Mouse (Mus musculus) lung, embryonic 16.5 days (tissue): ENCODE results near the gene Tmem164. TPM values are rescaled to one million over a fixed set of nuclear protein-coding genes. Genes with fewer than 3 reads are reported as not detected.

Experiments
- ATAC-seq: fragments of 200-750 bp; cut with Nextera tagmentation; 2 replicates; pipeline ENCODE4 v1.8.0; 2017; ENCODE audit warnings: low read depth, mild to moderate bottlenecking, moderate library complexity
- H3K27ac ChIP-seq: fragments of 300-500 bp; sonication (generic); 2 replicates; pipeline ENCODE4 v1.5.1; 2014; ENCODE audit warnings: mild to moderate bottlenecking, control low read depth, low read length
- H3K27me3 ChIP-seq: fragments of 300-500 bp; sonication (generic); 2 replicates; pipeline ENCODE4 v1.6.1; 2014; ENCODE audit warnings: low read depth, low read length, mixed read lengths; ENCODE audit not compliant: control insufficient read depth, insufficient read depth
- H3K36me3 ChIP-seq: fragments of 300-500 bp; sonication (generic); 2 replicates; pipeline ENCODE4 v1.6.1; 2014; ENCODE audit warnings: low read length; ENCODE audit not compliant: control insufficient read depth, insufficient read depth
- H3K4me1 ChIP-seq: fragments of 300-500 bp; sonication (generic); replicated peaks from 2 replicates; pipeline ENCODE4 v1.6.1; 2014; ENCODE audit warnings: low read length, mixed read lengths; ENCODE audit not compliant: control insufficient read depth, insufficient read depth
- H3K4me2 ChIP-seq: fragments of 300-500 bp; sonication (generic); 2 replicates; pipeline ENCODE4 v1.6.1; 2014; ENCODE audit warnings: low read depth, low read length, control low read depth
- H3K4me3 ChIP-seq: fragments of 300-500 bp; sonication (generic); 2 replicates; pipeline ENCODE4 v1.5.1; 2014; ENCODE audit warnings: mild to moderate bottlenecking, low read length, control low read depth
- H3K9ac ChIP-seq: fragments of 300-500 bp; sonication (generic); 2 replicates; pipeline ENCODE4 v1.6.1; 2014; ENCODE audit warnings: low read length, control low read depth
- H3K9me3 ChIP-seq: fragments of 300-500 bp; sonication (generic); 2 replicates; pipeline ENCODE4 v1.6.1; 2016; ENCODE audit warnings: low read length; ENCODE audit not compliant: control insufficient read depth
- WGBS: fragments of 180-500 bp; shearing (Covaris S2); extraction: QIAGEN DNeasy Blood & Tissue Kit; methylation state at CpG from one replicate; pipeline ENCODE4 v1.1.7; 2014; 5-methylcytosine and 5-hydroxymethylcytosine counted together
- polyA plus RNA-seq: library from polyadenylated mRNA; unstranded; fragments of >200 nt; fragmentation: Nextera tagmentation; extraction: Ambion mirVana; gene quantifications from 2 replicates; pipeline ENCODE4 v1.2.1, GENCODE M21; 2015

Tmem164 gene
- polyA plus RNA-seq, 1 experiment from 2014 or later = 49.4 TPM

DNA sequence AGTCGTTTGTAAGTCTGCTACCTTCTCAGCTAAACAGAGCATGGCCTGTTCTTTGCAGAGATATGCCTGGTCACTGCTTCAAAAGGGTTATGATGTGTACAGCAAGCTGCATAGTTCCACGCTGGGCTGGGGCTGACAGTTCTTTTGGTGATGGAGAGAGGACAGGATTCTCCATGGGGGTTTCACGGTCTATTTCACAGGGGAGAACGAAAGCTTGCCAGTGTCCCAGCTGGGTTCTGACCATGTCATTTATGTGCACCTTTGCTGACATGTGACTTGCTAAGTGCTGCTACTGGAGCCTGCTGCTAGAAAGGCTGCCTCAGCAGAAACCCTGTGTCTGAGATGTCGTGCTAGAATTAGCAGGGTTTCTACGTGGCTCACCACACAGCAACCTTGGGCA is 74.3 kb downstream of the Tmem164 start:
- 87% methylated on average over 6 of the region's 6 CpGs for WGBS
- peaks cover 2% of the 10 kb centered on the region; the same call in 1 of the 2 replicates for H3K27me3 ChIP-seq
- H3K36me3 ChIP-seq = no peaks in the 10 kb centered on the region
- no peak overlapping the region for H3K4me2 ChIP-seq
- no peaks in the 10 kb centered on the region for H3K4me1 ChIP-seq
- H3K27ac ChIP-seq = no peak overlapping the region
- no peak overlapping the region for H3K4me3 ChIP-seq
- no peaks in the 10 kb centered on the region for H3K9me3 ChIP-seq
- no peak overlapping the region for H3K9ac ChIP-seq
- no peak for ATAC-seq

DNA sequence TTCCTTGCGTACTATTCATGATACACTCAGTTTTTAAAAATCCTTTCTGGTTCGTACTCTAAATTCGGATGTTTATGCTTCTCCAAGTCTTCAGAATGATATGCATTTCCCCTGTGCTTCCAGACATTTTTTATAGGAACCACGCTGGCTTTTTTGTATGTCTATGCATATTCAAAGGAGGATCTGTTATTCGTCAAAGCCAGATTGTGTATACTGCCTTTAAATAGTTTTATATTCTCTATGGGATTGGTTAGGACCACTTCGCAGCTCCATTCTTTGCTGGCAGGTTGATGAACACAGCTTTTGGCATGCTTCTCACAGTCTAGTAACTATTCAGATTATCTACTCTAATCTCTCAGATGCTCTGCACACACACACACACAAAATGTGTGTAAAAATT is 79.2 kb downstream of the Tmem164 start:
- H3K27ac ChIP-seq = no peak overlapping the region
- H3K4me2 ChIP-seq = no peak overlapping the region
- H3K9ac ChIP-seq = no peak overlapping the region
- no peaks in the 10 kb centered on the region for H3K9me3 ChIP-seq
- peaks cover 2% of the 10 kb centered on the region; the same call in 1 of the 2 replicates for H3K27me3 ChIP-seq
- H3K36me3 ChIP-seq = no peaks in the 10 kb centered on the region
- no peak for ATAC-seq
- no peaks in the 10 kb centered on the region for H3K4me1 ChIP-seq
- 80% methylated on average over 6 of the region's 6 CpGs for WGBS
- no peak overlapping the region for H3K4me3 ChIP-seq

DNA sequence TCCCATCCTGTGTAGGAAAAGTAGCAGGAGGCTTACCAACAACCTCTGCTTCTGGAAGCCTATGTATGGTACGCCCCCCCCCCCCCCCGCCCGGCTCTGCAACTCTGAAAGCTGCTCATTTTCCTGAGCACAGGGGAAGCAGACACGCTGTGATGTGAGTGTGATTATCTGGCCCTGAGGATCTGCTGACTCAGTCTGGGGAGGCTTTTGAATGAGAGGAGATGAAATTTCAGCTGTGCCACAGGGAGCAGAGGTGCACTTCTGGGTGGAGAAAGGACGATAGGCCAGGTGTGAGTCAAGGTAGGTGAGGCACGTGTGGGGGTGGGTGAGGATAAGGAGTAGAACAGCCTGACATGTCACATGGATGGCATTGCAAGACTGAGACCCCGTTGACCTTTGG is 82.1 kb downstream of the Tmem164 start:
- Histone ChIP-seq H3K9me3 (no peaks in the 10 kb centered on the region), H3K4me1 (no peaks in the 10 kb centered on the region), H3K4me3 (no peak overlapping the region), H3K36me3 (no peaks in the 10 kb centered on the region), H3K9ac (no peak overlapping the region), H3K27ac (no peak overlapping the region), H3K27me3 (no peaks in the 10 kb centered on the region; the same call in 1 of the 2 replicates), H3K4me2 (no peak overlapping the region)
- ATAC-seq = no peak
- 65% methylated on average over 4 of the region's 7 CpGs for WGBS

DNA sequence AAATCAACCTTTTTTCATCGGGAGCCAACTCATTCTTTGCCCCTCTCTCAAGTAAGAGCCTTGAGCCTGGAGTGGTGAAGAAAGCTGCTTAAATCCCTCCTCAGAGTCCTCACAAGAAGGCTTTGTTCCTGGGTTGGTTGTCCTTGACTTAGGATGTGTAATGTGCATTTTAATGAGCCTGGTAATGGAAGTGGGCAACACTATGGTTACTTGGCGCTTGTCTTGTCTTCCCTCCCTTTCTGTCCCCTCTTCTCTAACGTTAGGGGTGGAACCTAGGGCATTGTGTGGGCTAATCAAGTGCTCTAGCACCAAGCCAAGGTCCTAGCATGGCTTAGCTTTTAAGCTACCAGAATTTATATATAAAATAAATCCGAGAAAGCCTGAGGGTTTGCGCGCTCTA is 88.5 kb downstream of the Tmem164 start:
- Histone ChIP-seq H3K27ac (no peak overlapping the region), H3K4me1 (no peaks in the 10 kb centered on the region), H3K4me2 (no peak overlapping the region), H3K9me3 (no peaks in the 10 kb centered on the region), H3K36me3 (no peaks in the 10 kb centered on the region), H3K4me3 (no peak overlapping the region), H3K27me3 (no peaks in the 10 kb centered on the region), H3K9ac (no peak overlapping the region)
- no peak for ATAC-seq
- 83% methylated on average over 6 of the region's 6 CpGs for WGBS

DNA sequence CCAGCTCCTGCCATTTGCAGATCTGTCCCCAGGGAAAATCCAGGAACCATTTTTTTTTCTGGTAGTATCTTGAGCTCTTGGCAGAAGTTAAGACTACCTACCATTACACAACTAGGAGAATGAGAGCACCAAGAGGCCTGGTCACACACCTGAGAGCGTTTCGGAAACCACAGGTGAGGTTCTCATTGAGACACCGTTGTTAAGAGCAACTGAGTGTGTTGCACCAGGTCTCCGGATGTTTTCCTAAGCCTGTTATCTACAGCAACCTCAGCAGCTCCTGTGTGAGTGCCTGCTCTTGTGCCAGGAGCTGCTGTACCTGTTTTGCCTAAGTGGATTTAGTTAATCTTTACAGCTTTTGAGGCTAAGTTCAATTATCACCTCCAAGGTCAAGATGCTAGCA is 92.5 kb downstream of the Tmem164 start:
- Histone ChIP-seq H3K4me3 (no peak overlapping the region), H3K27me3 (no peaks in the 10 kb centered on the region), H3K4me2 (no peak overlapping the region), H3K36me3 (no peaks in the 10 kb centered on the region), H3K27ac (peak overlapping the region; percentile 63), H3K4me1 (no peaks in the 10 kb centered on the region; the same call in 1 of the 2 replicates), H3K9me3 (no peaks in the 10 kb centered on the region), H3K9ac (no peak overlapping the region)
- 73% methylated on average over 4 of the region's 4 CpGs for WGBS
- peak; percentile 76 for ATAC-seq

DNA sequence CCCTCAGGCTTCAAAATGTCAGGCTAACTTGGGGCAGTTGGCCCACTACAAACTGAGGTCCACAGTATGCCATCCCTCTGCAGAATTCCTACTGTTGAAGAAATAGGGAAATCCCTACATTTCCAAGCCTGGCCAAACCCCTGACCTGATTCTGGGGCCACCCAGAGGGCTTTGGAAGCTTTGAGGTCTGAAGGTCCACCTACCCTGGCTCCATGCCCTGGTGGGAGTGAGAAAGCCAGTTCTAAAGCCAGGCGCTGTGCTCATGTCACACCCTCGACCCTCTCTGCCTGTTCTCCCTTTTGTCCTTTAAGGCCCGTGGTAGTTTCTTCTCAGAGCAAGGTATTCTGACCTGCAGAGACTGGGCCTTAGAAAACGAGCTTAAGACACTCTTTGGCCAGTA is 94.9 kb downstream of the Tmem164 start:
- no peaks in the 10 kb centered on the region; the same call in 1 of the 2 replicates for H3K4me1 ChIP-seq
- ATAC-seq = no peak
- H3K9ac ChIP-seq = no peak overlapping the region
- H3K4me2 ChIP-seq = no peak overlapping the region
- no peaks in the 10 kb centered on the region for H3K27me3 ChIP-seq
- no peak overlapping the region for H3K4me3 ChIP-seq
- H3K27ac ChIP-seq = no peak overlapping the region
- H3K9me3 ChIP-seq = no peaks in the 10 kb centered on the region
- no peaks in the 10 kb centered on the region for H3K36me3 ChIP-seq
- 69% methylated on average over 4 of the region's 4 CpGs for WGBS

DNA sequence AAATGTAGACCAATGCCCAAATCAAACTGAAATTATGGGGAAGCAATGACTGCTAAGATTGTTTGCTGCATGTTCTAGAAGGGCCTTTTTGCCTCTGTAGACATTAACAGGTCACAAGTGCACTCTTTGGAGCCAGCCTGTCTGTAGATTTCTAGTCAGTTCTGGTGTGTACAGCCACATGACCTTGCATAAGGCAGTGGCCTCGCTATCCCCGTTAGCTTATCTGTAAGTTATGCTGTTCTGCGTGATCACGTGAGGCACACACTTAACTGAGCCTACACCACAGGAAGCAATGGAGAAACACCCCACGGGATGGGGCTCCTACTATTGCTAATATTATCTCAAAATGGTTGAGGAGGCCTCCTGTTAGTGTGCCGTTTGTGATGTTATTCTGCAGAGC is 97.4 kb downstream of the Tmem164 start:
- Histone ChIP-seq H3K27me3 (no peaks in the 10 kb centered on the region), H3K36me3 (no peaks in the 10 kb centered on the region), H3K4me1 (no peaks in the 10 kb centered on the region; the same call in 1 of the 2 replicates), H3K4me2 (no peak overlapping the region), H3K27ac (no peak overlapping the region), H3K9me3 (no peaks in the 10 kb centered on the region), H3K4me3 (no peak overlapping the region), H3K9ac (no peak overlapping the region)
- 27% methylated on average over 6 of the region's 6 CpGs for WGBS
- peak; percentile 89 for ATAC-seq

DNA sequence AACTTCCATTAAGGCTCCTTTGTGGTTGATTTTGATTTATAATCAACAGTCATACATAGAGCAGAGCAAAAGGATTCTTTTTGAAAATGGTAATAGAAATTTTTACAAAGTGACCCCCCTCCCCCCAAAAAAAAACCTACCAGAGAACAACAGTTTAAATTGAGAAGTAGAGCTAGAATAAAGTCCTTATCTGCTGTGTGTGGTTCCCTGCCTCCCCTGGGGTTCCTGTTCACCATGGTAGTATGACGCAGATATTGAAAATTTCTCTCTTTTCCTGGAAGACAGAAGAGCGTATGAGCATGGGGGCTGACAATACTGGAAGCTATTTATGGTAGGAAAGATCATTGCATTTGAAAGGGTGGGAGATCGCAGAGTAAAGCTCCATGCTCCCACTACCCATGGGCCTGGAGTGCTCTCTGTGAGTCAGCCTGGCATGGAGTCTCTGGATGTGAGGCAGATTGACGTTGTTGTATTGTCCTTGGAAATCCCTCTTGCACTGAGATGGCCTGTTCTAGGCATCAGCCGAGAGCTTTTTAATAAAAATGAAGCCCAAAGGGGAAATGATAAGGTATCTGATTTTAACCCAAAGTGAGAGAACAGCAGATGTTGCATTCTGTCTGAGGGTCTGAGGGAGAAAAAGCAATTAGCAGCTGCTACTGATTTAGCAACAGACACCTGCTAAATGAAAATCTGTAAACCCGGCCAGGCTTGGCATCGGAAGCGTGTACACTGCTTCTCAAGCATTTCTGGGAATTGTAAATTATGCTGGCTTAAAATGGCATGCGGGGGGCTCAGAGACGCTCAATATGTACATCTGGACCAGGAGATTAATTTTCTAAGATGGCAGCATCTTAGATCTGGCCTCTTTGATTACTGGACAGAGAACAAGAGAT is 105.2 kb downstream of the Tmem164 start:
- Histone ChIP-seq H3K27me3 (no peaks in the 10 kb centered on the region), H3K4me3 (no peak overlapping the region), H3K27ac (no peak overlapping the region), H3K9ac (no peak overlapping the region), H3K4me1 (no peaks in the 10 kb centered on the region), H3K4me2 (no peak overlapping the region), H3K36me3 (no peaks in the 10 kb centered on the region), H3K9me3 (no peaks in the 10 kb centered on the region)
- 90% methylated on average over 10 of the region's 10 CpGs for WGBS
- no peak for ATAC-seq

DNA sequence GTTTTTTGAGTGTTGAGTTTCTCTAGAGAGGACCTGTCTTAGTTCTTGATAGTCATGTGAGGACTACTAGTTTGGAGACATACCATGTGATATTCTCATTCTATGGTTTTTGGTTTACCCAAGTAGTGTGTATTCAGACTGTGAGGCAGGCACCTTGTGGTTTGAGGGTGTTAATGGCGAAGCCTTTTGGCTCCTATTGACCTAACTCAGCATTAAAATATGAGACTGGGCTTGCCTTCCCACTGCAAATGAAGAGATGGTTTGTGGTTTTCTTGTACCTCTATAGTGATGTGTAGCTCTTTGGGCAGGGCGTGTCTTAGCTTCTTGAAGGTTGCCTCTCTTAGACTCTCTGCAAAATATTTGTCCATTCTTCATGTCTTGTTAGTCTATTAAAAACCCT is 111.0 kb downstream of the Tmem164 start:
- H3K4me2 ChIP-seq = no peak overlapping the region
- no peak overlapping the region for H3K27ac ChIP-seq
- 89% methylated on average over 2 of the region's 2 CpGs for WGBS
- no peaks in the 10 kb centered on the region for H3K27me3 ChIP-seq
- no peak for ATAC-seq
- H3K9me3 ChIP-seq = no peaks in the 10 kb centered on the region
- H3K4me1 ChIP-seq = no peaks in the 10 kb centered on the region
- H3K4me3 ChIP-seq = no peak overlapping the region
- H3K36me3 ChIP-seq = no peaks in the 10 kb centered on the region
- no peak overlapping the region for H3K9ac ChIP-seq
